Mouse (Mus musculus) liver, embryonic 16.5 days (tissue): ENCODE measurements around the gene Enah. TPM values are rescaled to one million over a fixed set of nuclear protein-coding genes. Genes with fewer than 3 reads are reported as not detected.

Experiments
- ATAC-seq: fragments of 200-750 bp; cut with Nextera tagmentation; 2 replicates; pipeline ENCODE4 v1.8.0; 2017; ENCODE audit warnings: low read depth, mild to moderate bottlenecking, moderate number of reproducible peaks, moderate library complexity
- H3K27ac ChIP-seq: fragments of 300-500 bp; sonication (generic); 2 replicates; pipeline ENCODE4 v1.5.1; 2014; ENCODE audit warnings: mild to moderate bottlenecking, low read length
- H3K27me3 ChIP-seq: fragments of 300-500 bp; sonication (generic); 2 replicates; pipeline ENCODE4 v1.6.1; 2014; ENCODE audit warnings: low read depth, low read length, mixed read lengths; ENCODE audit not compliant: control insufficient read depth, insufficient read depth
- H3K36me3 ChIP-seq: fragments of 300-500 bp; sonication (generic); 2 replicates; pipeline ENCODE4 v1.6.1; 2014; ENCODE audit warnings: mild to moderate bottlenecking; ENCODE audit not compliant: control insufficient read depth, insufficient read depth
- H3K4me1 ChIP-seq: fragments of 300-500 bp; sonication (generic); 2 replicates; pipeline ENCODE4 v1.6.1; 2014; ENCODE audit warnings: low read depth, low read length, mixed read lengths; ENCODE audit not compliant: control insufficient read depth
- H3K4me2 ChIP-seq: fragments of 300-500 bp; sonication (generic); 2 replicates; pipeline ENCODE4 v1.6.1; 2014; ENCODE audit warnings: low read depth, low read length, mixed read lengths
- H3K4me3 ChIP-seq: fragments of 300-500 bp; sonication (generic); 2 replicates; pipeline ENCODE4 v1.5.1; 2014; ENCODE audit warnings: low read depth, mild to moderate bottlenecking, low read length
- H3K9ac ChIP-seq: fragments of 300-500 bp; sonication (generic); 2 replicates; pipeline ENCODE4 v1.6.1; 2014; ENCODE audit warnings: low read depth, low read length
- H3K9me3 ChIP-seq: fragments of 300-500 bp; sonication (generic); replicated peaks from 2 replicates; pipeline ENCODE4 v1.6.1; 2016; ENCODE audit warnings: low read length; ENCODE audit not compliant: control insufficient read depth
- WGBS: fragments of 180-500 bp; shearing (Covaris S2); extraction: QIAGEN DNeasy Blood & Tissue Kit; methylation state at CpG from one replicate; pipeline ENCODE4 v1.1.7; 2014; ENCODE audit not compliant: insufficient replicate concordance; 5-methylcytosine and 5-hydroxymethylcytosine counted together
- polyA plus RNA-seq: library from polyadenylated mRNA; unstranded; fragments of >200 nt; fragmentation: Nextera tagmentation; extraction: Ambion mirVana; gene quantifications from 2 replicates; pipeline ENCODE4 v1.2.1, GENCODE M21; 2015

Enah gene
- polyA plus RNA-seq, 1 experiment from 2014 or later, result 0.46 TPM

DNA sequence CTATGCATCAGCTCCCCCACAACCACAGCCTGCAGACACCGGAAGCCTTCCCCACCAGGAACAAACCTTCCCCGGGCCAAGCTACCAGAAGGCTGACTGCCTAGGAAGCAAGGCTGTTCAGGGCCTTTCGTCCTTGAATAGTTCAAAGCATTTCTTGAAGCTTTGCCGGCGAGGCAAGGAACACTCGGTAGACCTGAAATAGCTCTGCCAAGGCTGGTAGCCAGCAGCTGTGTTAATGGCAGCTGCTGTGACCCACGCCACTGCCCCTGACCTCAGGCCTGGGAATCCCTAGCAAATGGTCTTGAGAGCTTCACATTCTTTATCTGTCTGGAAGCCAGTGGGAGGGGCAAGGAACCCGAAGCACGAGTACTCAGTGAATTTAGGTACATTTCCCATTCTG, 35.3 kb upstream of the Enah start:
- ATAC-seq, result no peak
- WGBS, result 53% methylated on average over 9 of the region's 9 CpGs
- H3K36me3 ChIP-seq, result no peaks in the 10 kb centered on the region

DNA sequence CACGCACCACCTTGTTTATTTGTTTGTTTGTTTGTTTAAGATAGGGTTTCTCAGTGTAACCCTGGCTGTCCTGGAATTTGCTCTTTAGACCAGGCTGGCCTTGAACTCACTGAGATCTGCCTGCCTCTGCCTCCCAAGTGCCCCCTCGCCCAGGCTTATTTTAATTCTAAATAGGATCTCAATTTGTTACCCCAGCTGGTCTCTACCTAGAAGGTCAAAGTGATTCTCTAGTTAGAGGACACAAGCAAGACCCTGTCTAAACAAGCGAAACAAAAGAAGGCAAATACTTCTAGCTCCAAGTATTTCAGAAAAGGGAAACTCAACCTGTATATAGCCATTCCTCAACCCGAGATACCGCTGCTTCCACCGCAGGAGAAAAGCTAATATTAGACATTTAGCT, 34.9 kb upstream of the Enah start:
- Histone ChIP-seq H3K9me3 (no peaks in the 10 kb centered on the region), H3K4me3 (no peak overlapping the region), H3K4me1 (no peaks in the 10 kb centered on the region), H3K27ac (no peak overlapping the region), H3K4me2 (no peak overlapping the region), H3K36me3 (no peaks in the 10 kb centered on the region), H3K27me3 (no peaks in the 10 kb centered on the region), H3K9ac (no peak overlapping the region)
- no peak for ATAC-seq
- 68% methylated on average over 6 of the region's 6 CpGs for WGBS

More for the DNA sequence above, 35.3 kb upstream of the Enah start:
- H3K9ac ChIP-seq, result no peak overlapping the region
- H3K27me3 ChIP-seq, result no peaks in the 10 kb centered on the region
- no peak overlapping the region for H3K27ac ChIP-seq
- H3K4me1 ChIP-seq, result no peaks in the 10 kb centered on the region
- no peak overlapping the region for H3K4me3 ChIP-seq
- H3K9me3 ChIP-seq, result no peaks in the 10 kb centered on the region
- no peak overlapping the region for H3K4me2 ChIP-seq

DNA sequence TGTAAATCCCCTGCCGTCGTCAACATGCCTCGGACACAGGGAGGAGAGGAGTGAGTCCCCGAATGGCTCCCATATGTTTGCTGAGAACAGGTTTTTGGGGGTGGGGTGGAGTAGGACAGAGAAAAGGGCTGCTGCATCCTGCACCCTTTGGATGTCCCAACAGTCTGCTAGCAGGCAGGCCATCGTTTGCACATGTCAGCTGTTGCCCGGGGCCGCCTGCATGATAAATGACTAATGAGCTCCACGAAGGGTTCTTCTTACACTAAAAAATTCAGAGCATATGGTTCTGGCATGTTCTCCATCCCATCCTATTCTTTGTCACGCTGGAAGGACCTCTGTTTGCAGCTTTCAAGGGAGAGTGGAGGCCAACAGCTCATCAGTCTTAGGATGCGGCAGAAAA, 33.2 kb upstream of the Enah start:
- no peaks in the 10 kb centered on the region for H3K36me3 ChIP-seq
- no peak overlapping the region for H3K27ac ChIP-seq
- H3K27me3 ChIP-seq, result no peaks in the 10 kb centered on the region
- ATAC-seq, result no peak
- WGBS, result 65% methylated on average over 10 of the region's 10 CpGs
- H3K9ac ChIP-seq, result no peak overlapping the region
- H3K4me3 ChIP-seq, result no peak overlapping the region
- H3K4me2 ChIP-seq, result no peak overlapping the region
- H3K9me3 ChIP-seq, result no peaks in the 10 kb centered on the region
- no peaks in the 10 kb centered on the region for H3K4me1 ChIP-seq

DNA sequence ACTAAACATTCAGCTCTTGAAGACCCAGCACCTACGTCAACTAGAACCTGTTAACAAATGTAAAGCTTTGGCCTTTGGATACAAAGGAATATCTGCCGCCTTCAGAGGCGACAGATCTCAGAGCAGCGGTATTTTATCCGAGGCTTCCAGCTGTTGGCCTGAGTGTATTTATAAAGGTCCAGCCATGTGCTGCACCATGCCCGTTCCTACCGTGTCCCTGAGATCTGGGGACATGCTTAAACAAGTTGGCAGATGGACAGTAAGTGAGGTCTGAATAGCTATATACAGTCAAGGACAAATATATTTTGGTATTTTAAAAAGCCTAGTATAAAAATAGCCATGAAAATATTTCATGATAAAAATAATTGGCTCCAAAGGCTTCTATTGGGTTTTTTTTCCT, 32.6 kb upstream of the Enah start:
- no peak overlapping the region for H3K4me2 ChIP-seq
- no peaks in the 10 kb centered on the region for H3K4me1 ChIP-seq
- H3K36me3 ChIP-seq, result no peaks in the 10 kb centered on the region
- no peak for ATAC-seq
- H3K9me3 ChIP-seq, result no peaks in the 10 kb centered on the region
- H3K27me3 ChIP-seq, result no peaks in the 10 kb centered on the region
- no peak overlapping the region for H3K9ac ChIP-seq
- H3K4me3 ChIP-seq, result no peak overlapping the region
- WGBS, result 73% methylated on average over 7 of the region's 7 CpGs
- H3K27ac ChIP-seq, result no peak overlapping the region

DNA sequence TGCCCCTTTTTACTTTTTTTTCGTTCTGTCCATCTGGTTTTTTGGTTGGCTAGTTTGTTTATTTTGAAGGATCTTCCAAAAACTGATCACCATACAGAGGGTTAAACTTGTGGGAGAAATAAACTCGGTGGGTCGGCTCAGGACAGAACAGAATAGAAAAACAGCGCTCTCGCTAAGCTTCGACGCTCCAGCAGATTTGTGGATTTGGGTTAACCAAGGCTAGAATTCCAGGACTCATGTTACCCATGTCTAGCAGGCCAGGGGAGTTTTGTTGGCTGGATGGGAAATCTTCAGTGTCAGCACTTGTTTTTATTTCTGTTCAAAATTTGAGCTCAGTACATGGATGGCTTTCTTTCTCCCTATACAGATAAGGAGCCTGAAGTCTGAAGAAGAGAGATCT, 30.0 kb upstream of the Enah start:
- Histone ChIP-seq H3K27ac (no peak overlapping the region), H3K9ac (no peak overlapping the region), H3K4me3 (no peak overlapping the region), H3K9me3 (no peaks in the 10 kb centered on the region), H3K27me3 (no peaks in the 10 kb centered on the region), H3K36me3 (no peaks in the 10 kb centered on the region), H3K4me2 (no peak overlapping the region), H3K4me1 (no peaks in the 10 kb centered on the region)
- 77% methylated on average over 7 of the region's 7 CpGs for WGBS
- ATAC-seq, result no peak

DNA sequence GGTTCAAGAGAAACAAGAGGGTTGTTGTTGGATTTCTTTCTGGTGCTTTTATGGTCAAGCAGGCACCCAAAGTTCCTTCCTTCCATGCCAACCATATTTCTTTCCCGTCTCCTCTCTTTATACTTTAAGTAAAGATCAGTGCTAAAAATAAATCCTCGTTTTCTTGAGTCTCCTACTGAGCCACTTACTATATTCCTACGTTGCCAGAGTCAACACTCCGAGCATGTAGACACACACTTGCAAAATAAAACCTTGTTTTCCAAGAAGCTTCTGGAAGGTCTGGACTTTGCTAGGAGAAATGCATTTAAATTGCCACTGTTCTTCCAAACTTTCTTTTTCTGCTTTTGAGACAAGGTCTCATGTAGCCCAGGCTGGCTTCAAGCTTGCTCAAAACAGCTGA, 28.3 kb upstream of the Enah start:
- Histone ChIP-seq H3K27ac (no peak overlapping the region), H3K36me3 (no peaks in the 10 kb centered on the region), H3K9ac (no peak overlapping the region), H3K27me3 (no peaks in the 10 kb centered on the region), H3K4me1 (no peaks in the 10 kb centered on the region), H3K4me2 (no peak overlapping the region), H3K9me3 (no peaks in the 10 kb centered on the region), H3K4me3 (no peak overlapping the region)
- no peak for ATAC-seq
- 56% methylated on average over 4 of the region's 4 CpGs for WGBS

DNA sequence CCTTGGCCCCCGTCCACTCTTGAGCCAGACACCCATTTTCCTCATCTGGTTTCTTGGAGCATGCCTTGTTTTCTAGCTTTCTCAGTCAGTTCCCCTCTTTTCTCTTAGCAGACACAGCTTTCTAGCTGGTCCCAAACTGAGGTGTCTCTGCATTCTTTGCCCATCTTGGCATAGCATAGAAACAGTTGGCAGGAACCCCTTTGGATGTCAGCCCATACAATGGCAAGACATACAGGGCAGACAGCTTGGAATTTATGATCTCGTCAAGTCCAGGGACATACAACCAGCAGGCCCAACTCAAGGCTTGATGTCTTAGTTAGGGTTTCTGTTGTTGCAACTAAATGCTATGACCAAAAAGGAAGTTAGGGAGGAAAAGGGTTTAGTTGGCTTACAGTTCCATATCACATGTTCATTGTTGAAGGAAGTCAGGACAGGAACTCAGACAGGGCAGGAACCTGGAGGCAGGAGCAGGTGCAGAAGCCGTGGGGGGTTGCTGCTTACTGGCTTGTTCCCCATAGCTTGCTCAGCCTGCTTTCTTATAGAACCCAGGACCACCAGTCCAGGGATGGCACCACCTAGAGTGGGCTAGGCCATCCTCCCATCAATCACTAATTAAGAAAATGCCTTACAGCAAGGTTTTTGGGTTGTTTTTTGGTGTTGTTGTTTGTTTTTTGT, 27.4 kb upstream of the Enah start:
- Histone ChIP-seq H3K4me3 (no peak overlapping the region), H3K27ac (no peak overlapping the region), H3K9ac (no peak overlapping the region), H3K4me1 (no peaks in the 10 kb centered on the region), H3K4me2 (no peak overlapping the region), H3K9me3 (no peaks in the 10 kb centered on the region), H3K36me3 (no peaks in the 10 kb centered on the region), H3K27me3 (no peaks in the 10 kb centered on the region)
- no peak for ATAC-seq
- WGBS, result 56% methylated on average over 3 of the region's 3 CpGs

DNA sequence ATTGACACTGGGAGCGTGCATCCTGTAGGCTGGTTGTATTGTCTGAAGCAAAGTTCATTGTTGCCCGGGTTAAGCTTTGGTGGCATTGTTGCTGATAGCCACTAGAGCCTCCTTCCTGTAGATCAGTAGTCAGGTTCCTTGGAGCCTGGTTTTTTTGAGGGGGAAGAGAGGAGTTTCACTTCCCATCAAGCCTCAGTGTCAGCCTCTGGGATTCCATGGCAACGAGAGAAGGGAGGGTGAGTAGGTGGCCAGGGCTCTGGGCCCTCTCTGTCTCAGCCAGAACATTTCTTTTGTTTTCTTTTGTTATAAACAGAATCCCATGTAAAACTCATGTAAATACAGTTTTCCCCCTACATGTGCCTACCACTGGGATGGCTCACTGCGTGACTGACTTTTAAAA, 25.4 kb upstream of the Enah start:
- H3K9ac ChIP-seq, result no peak overlapping the region
- H3K27me3 ChIP-seq, result no peaks in the 10 kb centered on the region
- H3K4me2 ChIP-seq, result no peak overlapping the region
- no peak for ATAC-seq
- H3K36me3 ChIP-seq, result no peaks in the 10 kb centered on the region
- H3K4me3 ChIP-seq, result no peak overlapping the region
- WGBS, result 49% methylated on average over 4 of the region's 4 CpGs
- H3K9me3 ChIP-seq, result no peaks in the 10 kb centered on the region
- H3K27ac ChIP-seq, result no peak overlapping the region
- H3K4me1 ChIP-seq, result no peaks in the 10 kb centered on the region

DNA sequence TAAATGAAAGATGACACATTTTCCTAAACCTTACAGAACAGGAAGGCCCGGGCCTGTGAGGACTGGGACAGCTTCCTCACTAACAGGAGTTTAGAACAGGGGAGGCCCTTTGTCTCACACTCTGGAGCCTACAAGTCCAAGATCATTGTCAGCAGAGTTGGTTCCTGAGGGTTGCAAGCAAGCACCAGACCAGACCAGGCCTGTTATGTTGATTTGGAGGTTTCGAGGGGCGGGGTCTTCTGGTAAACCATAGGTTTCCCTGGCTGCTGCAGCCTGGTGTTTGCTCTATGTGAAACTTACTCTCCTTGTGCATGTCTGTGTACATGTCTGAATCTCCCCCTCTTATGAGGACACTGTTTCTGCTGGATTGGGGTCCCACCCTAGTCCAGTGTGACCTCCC, 20.7 kb upstream of the Enah start:
- no peak for ATAC-seq
- H3K4me3 ChIP-seq, result no peak overlapping the region
- no peaks in the 10 kb centered on the region for H3K9me3 ChIP-seq
- H3K27ac ChIP-seq, result no peak overlapping the region
- H3K4me1 ChIP-seq, result no peaks in the 10 kb centered on the region
- whole genome bisulfite sequencing, result 60% methylated on average over 3 of the region's 3 CpGs
- no peak overlapping the region for H3K4me2 ChIP-seq
- H3K27me3 ChIP-seq, result no peaks in the 10 kb centered on the region
- no peak overlapping the region for H3K9ac ChIP-seq
- H3K36me3 ChIP-seq, result no peaks in the 10 kb centered on the region
